Mouse (Mus musculus): ENCODE measurements around the gene Sh3bp1. TPM values are rescaled to one million over a fixed set of nuclear protein-coding genes. Genes with fewer than 3 reads are reported as not detected.

Sh3bp1 gene
- total and polyA plus RNA-seq, 3 experiments = 21.0 to 80.2 TPM; not detected in 1

DNA sequence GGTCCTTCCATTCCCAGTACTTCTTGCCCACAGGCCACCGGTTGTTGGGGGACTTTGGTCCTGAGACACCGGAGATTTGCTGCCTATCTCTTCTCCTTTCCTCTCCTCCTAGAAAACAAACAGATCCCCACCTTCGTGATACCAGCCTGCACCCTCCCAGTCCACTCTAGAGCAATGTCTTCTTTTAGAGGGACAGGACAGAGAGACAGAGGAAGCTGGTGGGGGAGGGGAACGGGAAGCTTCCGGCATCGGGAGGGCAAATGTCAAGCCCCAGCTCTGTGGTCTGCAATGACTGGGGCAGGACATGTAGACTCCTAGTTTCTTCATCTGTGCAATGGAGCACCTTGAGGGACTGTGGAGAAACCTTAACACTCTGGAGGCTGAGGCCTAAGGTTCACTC lies 39.9 kb upstream of the Sh3bp1 start:
- TF ChIP-seq NELFE (IDR thresholded peaks at IDR 0.05; ENCODE audit: low read depth, low read length) (no peak), CHD2 (IDR thresholded peaks at IDR 0.05; ENCODE audit: low read length) (no peak), ZMIZ1 (IDR thresholded peaks at IDR 0.05; ENCODE audit: low read depth, low read length) (no peak), ZNF384 (IDR thresholded peaks at IDR 0.05; ENCODE audit: low read depth, low read length) (no peak), HCFC1 (IDR thresholded peaks at IDR 0.05; ENCODE audit: low read depth, low read length) (no peak), JUND (IDR thresholded peaks at IDR 0.05; ENCODE audit: low read depth, low read length) (no peak), RCOR1 (IDR thresholded peaks at IDR 0.05; ENCODE audit: low read depth, low read length) (no peak), RAD21 (IDR thresholded peaks at IDR 0.05; ENCODE audit: low read depth, low read length) (no peak), KAT2A (conservative IDR thresholded peaks at IDR 0.05; ENCODE audit: low read depth, low read length) (no peak), TCF12 (IDR thresholded peaks at IDR 0.05; ENCODE audit: low read depth, low read length) (no peak), ZKSCAN1 (IDR thresholded peaks at IDR 0.05; ENCODE audit: low read depth, low read length) (no peak), USF2 (IDR thresholded peaks at IDR 0.05; ENCODE audit: borderline replicate concordance in 1 of 2, insufficient read depth in 1 of 2, low read depth in 1 of 2, low read length in 2 of 2) (no peak)
- Histone ChIP-seq H3K36me3 (ENCODE audit: control insufficient read depth in 1 of 2, insufficient read depth in 2 of 2, low read length in 2 of 2) (peaks cover 0 to 5% of the 10 kb centered on the region in 2 experiments; a peak in 1 of 4 replicates), H3K9ac (ENCODE audit: control insufficient read depth, low read depth, low read length, poor library complexity, severe bottlenecking) (no peak overlapping the region), H3K9me3 (replicated peaks; ENCODE audit: insufficient read depth, low read length) (no peaks in the 10 kb centered on the region), H3K79me2 (ENCODE audit: control insufficient read depth, insufficient read depth, low read length, poor library complexity) (no peaks in the 10 kb centered on the region), H3K27ac (ENCODE audit: control insufficient read depth, low read depth, low read length) (no peak overlapping the region), H3K4me1 (ENCODE audit: control insufficient read depth in 1 of 2, insufficient read depth in 2 of 2, low read length in 2 of 2) (peaks cover 7 to 15% of the 10 kb centered on the region in 2 experiments), H3K27me3 (ENCODE audit: control insufficient read depth in 1 of 2, insufficient read depth in 2 of 2, low read length in 2 of 2) (0 out of 4 replicates have a peak, but pooled peaks cover 0 to 2% of the 10 kb centered on the region in 2 experiments), H3K4me3 (ENCODE audit: control insufficient read depth in 1 of 2, insufficient read depth in 1 of 2, low read depth in 2 of 2, low read length in 2 of 2) (no peak overlapping the region)
- DNase-seq (ENCODE audit: low read depth, low spot score) = no peak

DNA sequence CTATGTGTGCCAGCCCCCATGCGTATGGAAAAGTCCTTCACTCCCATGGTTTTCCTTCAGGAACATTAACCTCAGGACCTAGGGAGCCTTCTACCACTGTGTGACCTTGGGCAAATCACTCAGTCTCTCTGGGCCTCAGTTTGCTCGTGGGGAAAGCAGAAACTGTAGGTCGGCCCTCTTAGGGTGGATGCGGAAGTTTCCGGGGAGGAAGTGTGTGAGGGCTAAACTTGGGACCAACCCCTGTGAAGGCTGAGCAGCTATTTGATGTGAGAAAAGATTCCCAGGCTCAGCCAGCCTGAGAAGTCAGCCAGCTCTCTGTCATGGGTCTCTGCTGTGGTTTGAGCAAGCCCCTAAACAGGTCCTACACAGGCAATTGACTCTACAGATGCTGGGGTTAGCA lies 37.3 kb upstream of the Sh3bp1 start:
- H3K4me3 ChIP-seq (ENCODE audit: control insufficient read depth in 1 of 2, insufficient read depth in 1 of 2, low read depth in 2 of 2, low read length in 2 of 2) = no peak overlapping the region
- H3K9me3 ChIP-seq (replicated peaks; ENCODE audit: insufficient read depth, low read length) = no peaks in the 10 kb centered on the region
- H3K79me2 ChIP-seq (ENCODE audit: control insufficient read depth, insufficient read depth, low read length, poor library complexity) = no peaks in the 10 kb centered on the region
- peaks cover 7 to 15% of the 10 kb centered on the region in 2 experiments for H3K4me1 ChIP-seq (ENCODE audit: control insufficient read depth in 1 of 2, insufficient read depth in 2 of 2, low read length in 2 of 2)
- no peak overlapping the region for H3K9ac ChIP-seq (ENCODE audit: control insufficient read depth, low read depth, low read length, poor library complexity, severe bottlenecking)
- TF ChIP-seq BHLHE40 (IDR thresholded peaks at IDR 0.05; ENCODE audit: borderline replicate concordance, low read depth, low read length) = no peak
- no peak for TF ChIP-seq E2F4 (IDR thresholded peaks at IDR 0.05; ENCODE audit: borderline replicate concordance, low read depth, low read length)
- no peak for TF ChIP-seq CTCF (IDR thresholded peaks at IDR 0.05 in 2 of 3, conservative IDR thresholded peaks at IDR 0.05 in 1 of 3; ENCODE audit: control insufficient read depth in 1 of 3, insufficient read depth in 1 of 3, low read depth in 2 of 3, low read length in 3 of 3, poor library complexity in 1 of 3, severe bottlenecking in 1 of 3)
- TF ChIP-seq TAL1 (IDR thresholded peaks at IDR 0.05; ENCODE audit: low read length) = no peak
- TF ChIP-seq TCF12 (IDR thresholded peaks at IDR 0.05; ENCODE audit: low read depth, low read length) = no peak
- TF ChIP-seq NRF1 (IDR thresholded peaks at IDR 0.05; ENCODE audit: insufficient read depth, low read depth, low read length, poor library complexity, severe bottlenecking) = no peak
- no peak for TF ChIP-seq ZMIZ1 (IDR thresholded peaks at IDR 0.05; ENCODE audit: low read depth, low read length)
- no peak for TF ChIP-seq MAFK (IDR thresholded peaks at IDR 0.05; ENCODE audit: borderline replicate concordance, low read depth, low read length)
- TF ChIP-seq TBP (IDR thresholded peaks at IDR 0.05; ENCODE audit: low read depth, low read length) = no peak
- TF ChIP-seq CHD2 (IDR thresholded peaks at IDR 0.05; ENCODE audit: low read length) = no peak
- no peak for TF ChIP-seq POLR2A (IDR thresholded peaks at IDR 0.05; ENCODE audit: control insufficient read depth in 1 of 2, insufficient read depth in 1 of 2, low read depth in 1 of 2, low read length in 2 of 2, poor library complexity in 1 of 2)
- TF ChIP-seq EP300 (IDR thresholded peaks at IDR 0.05; ENCODE audit: low read depth in 1 of 2, low read length in 2 of 2) = no peak
- no peak for TF ChIP-seq SIN3A (IDR thresholded peaks at IDR 0.05; ENCODE audit: low read length)
- H3K27me3 ChIP-seq (ENCODE audit: control insufficient read depth in 1 of 2, insufficient read depth in 2 of 2, low read length in 2 of 2) = no peaks in the 10 kb centered on the region
- DNase-seq (ENCODE audit: low read depth, low spot score) = no peak
- H3K36me3 ChIP-seq (ENCODE audit: control insufficient read depth in 1 of 2, insufficient read depth in 2 of 2, low read length in 2 of 2) = peaks cover 0 to 5% of the 10 kb centered on the region in 2 experiments; a peak in 1 of 4 replicates
- H3K27ac ChIP-seq (ENCODE audit: control insufficient read depth, low read depth, low read length) = no peak overlapping the region
